Mouse (Mus musculus) embryonic facial prominence, embryonic 13.5 days (tissue): Measurements from ENCODE around the gene Nln. TPM values are rescaled to one million over a fixed set of nuclear protein-coding genes. Genes with fewer than 3 reads are reported as not detected.

Source experiments
- ATAC-seq: fragments of 200-750 bp; cut with Nextera tagmentation; 2 replicates; pipeline ENCODE4 v1.8.0; 2017; ENCODE audit warnings: low read depth; ENCODE audit not compliant: insufficient number of reproducible peaks, insufficient read depth, low FRiP score, low TSS enrichment
- H3K27ac ChIP-seq: fragments of 300-500 bp; sonication (generic); 2 replicates; pipeline ENCODE4 v1.5.1; 2015; ENCODE audit warnings: moderate library complexity, mild to moderate bottlenecking, inconsistent platforms
- H3K27me3 ChIP-seq: fragments of 300-500 bp; sonication (generic); 2 replicates; pipeline ENCODE4 v1.6.1; 2015; ENCODE audit warnings: mild to moderate bottlenecking, inconsistent platforms
- H3K36me3 ChIP-seq: fragments of 300-500 bp; sonication (generic); 2 replicates; pipeline ENCODE4 v1.6.1; 2015; ENCODE audit warnings: mild to moderate bottlenecking, inconsistent platforms
- H3K4me1 ChIP-seq: fragments of 300-500 bp; sonication (generic); 2 replicates; pipeline ENCODE4 v1.6.1; 2015; ENCODE audit warnings: inconsistent platforms
- H3K4me2 ChIP-seq: fragments of 300-500 bp; sonication (generic); 2 replicates; pipeline ENCODE4 v1.6.1; 2015; ENCODE audit warnings: moderate library complexity, mild to moderate bottlenecking, inconsistent platforms
- H3K4me3 ChIP-seq: fragments of 300-500 bp; sonication (generic); 2 replicates; pipeline ENCODE4 v1.5.1; 2015; ENCODE audit warnings: mild to moderate bottlenecking, inconsistent platforms
- H3K9ac ChIP-seq: fragments of 300-500 bp; sonication (generic); 2 replicates; pipeline ENCODE4 v1.6.1; 2015; ENCODE audit warnings: mild to moderate bottlenecking, inconsistent platforms
- H3K9me3 ChIP-seq: fragments of 300-500 bp; sonication (generic); 2 replicates; pipeline ENCODE4 v1.6.1; 2016; ENCODE audit warnings: inconsistent platforms
- WGBS: fragments of 180-500 bp; shearing (Covaris S2); methylation state at CpG from one replicate; pipeline ENCODE4 v1.1.7; 2015; ENCODE audit warnings: mixed read lengths; 5-methylcytosine and 5-hydroxymethylcytosine counted together
- polyA plus RNA-seq: library from polyadenylated mRNA; unstranded; fragments of >200 nt; fragmentation: Nextera tagmentation; extraction: Ambion mirVana; gene quantifications from 2 replicates; pipeline ENCODE4 v1.2.1, GENCODE M21; 2015

The Nln gene
- polyA plus RNA-seq, 1 experiment from 2014 or later, result 13.0 TPM

DNA sequence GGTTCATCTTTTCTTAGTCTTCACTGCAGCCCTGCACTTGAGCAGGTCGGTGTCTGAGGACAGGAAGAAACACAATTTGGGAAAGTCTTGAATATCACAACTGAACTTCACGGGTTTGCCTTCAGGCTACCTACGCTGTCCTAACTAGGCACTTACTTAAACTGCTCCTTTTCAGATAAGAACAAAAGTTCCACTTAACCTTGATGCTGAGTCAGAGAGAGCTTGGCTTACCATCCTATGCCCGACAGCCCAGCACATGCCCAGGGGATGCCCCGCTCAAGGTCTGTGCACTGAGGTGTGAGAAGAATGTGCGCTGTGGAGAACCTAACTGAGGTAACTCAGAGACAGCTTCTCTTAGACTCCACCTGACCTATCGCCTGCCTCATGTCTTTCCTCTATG is 67.9 kb downstream of the Nln start:
- Histone ChIP-seq H3K4me2 (no peak overlapping the region), H3K27ac (no peak overlapping the region), H3K9ac (no peak overlapping the region), H3K9me3 (no peaks in the 10 kb centered on the region), H3K36me3 (peaks cover 6% of the 10 kb centered on the region; the same call in 1 of the 2 replicates), H3K4me3 (no peak overlapping the region), H3K4me1 (peaks cover 37% of the 10 kb centered on the region), H3K27me3 (no peaks in the 10 kb centered on the region)
- 88% methylated on average over 7 of the region's 7 CpGs for WGBS
- ATAC-seq, result no peak

GRCm38 (mm10) chr13:104040950-104041349 is 68.5 kb downstream of the Nln start:
- Histone ChIP-seq H3K4me1 (peaks cover 42% of the 10 kb centered on the region), H3K27me3 (no peaks in the 10 kb centered on the region), H3K4me2 (no peak overlapping the region), H3K27ac (no peak overlapping the region), H3K4me3 (no peak overlapping the region), H3K36me3 (peaks cover 4% of the 10 kb centered on the region; the same call in 1 of the 2 replicates), H3K9ac (no peak overlapping the region), H3K9me3 (no peaks in the 10 kb centered on the region)
- WGBS, result 61% methylated on average over 4 of the region's 4 CpGs
- ATAC-seq, result no peak

GRCm38 (mm10) chr13:104039861-104040260 is 69.6 kb downstream of the Nln start:
- H3K9me3 ChIP-seq, result no peaks in the 10 kb centered on the region
- no peak overlapping the region for H3K4me2 ChIP-seq
- peaks cover 50% of the 10 kb centered on the region for H3K4me1 ChIP-seq
- no peak for ATAC-seq
- no peak overlapping the region for H3K9ac ChIP-seq
- no peaks in the 10 kb centered on the region for H3K36me3 ChIP-seq
- no peak overlapping the region for H3K4me3 ChIP-seq
- H3K27ac ChIP-seq, result peak overlapping the region; percentile 28; the same call in 1 of the 2 replicates
- no peaks in the 10 kb centered on the region for H3K27me3 ChIP-seq
- 75% methylated on average over 4 of the region's 4 CpGs for WGBS

DNA sequence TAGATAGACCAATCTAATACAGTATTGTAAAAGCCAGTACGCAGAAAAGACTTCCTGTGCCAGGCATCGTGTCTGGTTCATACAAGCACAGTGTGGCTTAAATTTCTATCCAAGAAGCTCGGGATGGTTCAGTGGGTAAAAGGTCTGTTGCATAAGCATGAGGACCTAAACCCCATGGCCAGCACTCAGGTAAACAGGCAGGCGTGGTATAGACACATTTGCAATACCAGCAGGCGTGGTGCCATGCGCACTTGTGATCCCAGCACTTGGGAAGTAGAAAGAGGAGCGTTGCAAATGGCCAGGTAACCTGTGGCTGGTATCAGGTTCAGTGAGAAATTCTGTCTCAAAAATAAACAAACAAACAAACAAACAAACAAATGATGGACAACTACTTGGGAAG is 70.5 kb downstream of the Nln start:
- WGBS, result 93% methylated on average over 7 of the region's 7 CpGs
- no peaks in the 10 kb centered on the region for H3K9me3 ChIP-seq
- no peak overlapping the region for H3K4me2 ChIP-seq
- H3K9ac ChIP-seq, result no peak overlapping the region
- H3K27me3 ChIP-seq, result no peaks in the 10 kb centered on the region
- ATAC-seq, result no peak
- H3K27ac ChIP-seq, result no peak overlapping the region
- H3K4me3 ChIP-seq, result no peak overlapping the region
- H3K36me3 ChIP-seq, result no peaks in the 10 kb centered on the region
- peaks cover 60% of the 10 kb centered on the region for H3K4me1 ChIP-seq

DNA sequence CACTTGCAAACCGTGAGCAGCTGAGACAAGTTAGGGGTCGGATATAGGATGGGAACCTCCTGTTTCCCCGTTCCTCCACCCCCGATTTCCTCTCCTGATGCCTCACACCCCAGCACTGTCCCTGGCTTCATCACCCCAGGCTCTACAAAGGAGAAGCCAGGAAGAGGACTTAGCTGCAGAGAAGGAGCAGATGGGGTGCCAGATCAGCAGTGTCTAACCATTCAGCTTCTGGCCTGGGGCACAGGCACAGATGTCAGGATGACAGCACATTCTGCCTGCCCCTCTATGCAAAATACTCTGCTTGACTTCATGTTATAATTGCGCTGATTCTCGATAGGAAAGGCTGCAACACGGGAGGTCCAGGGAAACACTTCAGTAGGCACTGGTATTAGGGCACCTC is 71.1 kb downstream of the Nln start:
- no peaks in the 10 kb centered on the region for H3K9me3 ChIP-seq
- H3K4me3 ChIP-seq, result no peak overlapping the region
- peaks cover 61% of the 10 kb centered on the region for H3K4me1 ChIP-seq
- H3K36me3 ChIP-seq, result no peaks in the 10 kb centered on the region
- 53% methylated on average over 7 of the region's 7 CpGs for WGBS
- H3K27ac ChIP-seq, result peak overlapping the region; percentile 74
- H3K4me2 ChIP-seq, result no peak overlapping the region
- ATAC-seq, result no peak
- H3K27me3 ChIP-seq, result no peaks in the 10 kb centered on the region
- no peak overlapping the region for H3K9ac ChIP-seq

- peak overlapping the region; percentile 74 for H3K27ac ChIP-seq
- WGBS, result 28% methylated on average over 9 of the region's 9 CpGs
- peak; percentile 57; the same call in 1 of the 2 replicates for ATAC-seq
These were observed 71.7 kb downstream of the Nln start for GRCm38 (mm10) chr13:104037531-104038290.

GRCm38 (mm10) chr13:104036494-104037290 is 72.7 kb downstream of the Nln start:
- no peaks in the 10 kb centered on the region for H3K9me3 ChIP-seq
- H3K27me3 ChIP-seq, result no peaks in the 10 kb centered on the region
- no peak overlapping the region for H3K4me3 ChIP-seq
- H3K27ac ChIP-seq, result peak overlapping the region; percentile 74
- H3K4me2 ChIP-seq, result no peak overlapping the region
- H3K36me3 ChIP-seq, result no peaks in the 10 kb centered on the region
- 71% methylated on average over 23 of the region's 23 CpGs for WGBS
- H3K4me1 ChIP-seq, result peaks cover 77% of the 10 kb centered on the region
- ATAC-seq, result no peak
- H3K9ac ChIP-seq, result no peak overlapping the region

More at GRCm38 (mm10) chr13:104037531-104038290, 71.7 kb downstream of the Nln start:
- H3K4me2 ChIP-seq, result 0 out of 2 replicates have a peak overlapping the region, but pooled peaks have one; percentile 7
- no peak overlapping the region for H3K4me3 ChIP-seq
- peaks cover 67% of the 10 kb centered on the region for H3K4me1 ChIP-seq
- H3K9me3 ChIP-seq, result no peaks in the 10 kb centered on the region
- no peaks in the 10 kb centered on the region for H3K27me3 ChIP-seq
- no peak overlapping the region for H3K9ac ChIP-seq
- H3K36me3 ChIP-seq, result no peaks in the 10 kb centered on the region

- Histone ChIP-seq H3K27me3 (no peaks in the 10 kb centered on the region), H3K9me3 (no peaks in the 10 kb centered on the region), H3K4me1 (peaks cover 79% of the 10 kb centered on the region), H3K27ac (peak overlapping the region; percentile 40; the same call in 1 of the 2 replicates), H3K36me3 (no peaks in the 10 kb centered on the region), H3K4me3 (no peak overlapping the region), H3K4me2 (no peak overlapping the region), H3K9ac (no peak overlapping the region)
- ATAC-seq, result no peak
- WGBS, result 73% methylated on average over 2 of the region's 2 CpGs
These were observed 73.8 kb downstream of the Nln start for GRCm38 (mm10) chr13:104035651-104036050.

GRCm38 (mm10) chr13:104034854-104035253 is 74.6 kb downstream of the Nln start:
- Histone ChIP-seq H3K27me3 (no peaks in the 10 kb centered on the region), H3K9ac (no peak overlapping the region), H3K4me3 (no peak overlapping the region), H3K4me2 (peak overlapping the region; percentile 22; the same call in 1 of the 2 replicates), H3K4me1 (peaks cover 75% of the 10 kb centered on the region), H3K27ac (peak overlapping the region; percentile 57), H3K9me3 (no peaks in the 10 kb centered on the region), H3K36me3 (no peaks in the 10 kb centered on the region)
- 10% methylated on average over 6 of the region's 6 CpGs for WGBS
- peak; percentile 71 for ATAC-seq

DNA sequence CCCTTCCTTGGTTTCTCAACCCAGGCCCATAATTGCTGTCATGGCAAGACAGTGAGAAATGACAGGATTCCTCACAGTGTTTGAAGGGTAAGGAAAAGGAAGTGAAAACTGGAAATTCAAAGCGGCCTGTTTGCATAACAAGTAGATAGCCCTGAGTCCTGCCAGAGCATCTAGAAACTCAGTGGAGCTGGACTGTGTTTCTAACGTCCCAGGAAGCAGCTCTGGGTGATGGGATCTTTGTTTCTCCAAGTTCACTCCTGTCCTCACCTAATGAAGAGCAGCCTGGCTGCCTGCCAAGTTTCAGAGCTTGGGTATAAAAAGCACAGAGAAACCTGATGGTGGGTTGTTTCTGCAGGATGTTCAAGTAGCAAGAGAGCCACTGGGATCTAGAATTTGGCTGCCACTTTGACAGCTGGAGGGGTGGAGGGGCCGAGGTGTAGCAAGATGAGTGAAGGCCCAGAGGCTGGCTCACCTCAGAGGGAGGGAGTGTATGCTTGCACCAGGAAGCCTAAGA is 76.7 kb downstream of the Nln start:
- ATAC-seq, result no peak
- Histone ChIP-seq H3K27ac (peak overlapping the region; percentile 48), H3K4me3 (no peak overlapping the region), H3K4me2 (no peak overlapping the region), H3K27me3 (no peaks in the 10 kb centered on the region), H3K9me3 (no peaks in the 10 kb centered on the region), H3K4me1 (peaks cover 61% of the 10 kb centered on the region), H3K9ac (no peak overlapping the region), H3K36me3 (no peaks in the 10 kb centered on the region)
- 37% methylated on average over 3 of the region's 3 CpGs for WGBS

DNA sequence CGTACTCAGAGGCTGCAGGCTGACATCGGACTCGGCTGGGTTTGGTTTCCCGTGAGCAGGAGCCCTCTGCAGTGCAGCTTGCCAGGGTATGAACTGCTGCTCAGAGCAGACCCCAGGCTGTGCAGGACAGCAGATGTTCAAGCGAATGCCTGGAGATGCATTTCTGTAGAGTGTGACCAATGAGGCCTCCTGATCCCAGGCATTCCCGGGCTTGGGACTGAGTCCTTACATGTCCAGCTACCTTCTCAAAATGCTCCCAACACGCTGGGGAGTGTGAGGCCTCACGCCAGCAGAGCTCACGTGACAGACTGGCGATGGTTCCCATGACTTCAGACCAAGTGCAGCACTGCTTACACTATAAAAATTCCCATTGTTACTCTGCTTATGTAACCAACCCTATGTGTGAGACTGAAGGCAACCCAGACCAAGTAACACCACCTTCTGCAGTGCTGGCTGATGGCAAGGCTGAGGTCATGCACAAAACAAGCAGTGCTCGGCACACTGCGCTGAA is 77.5 kb downstream of the Nln start:
- no peak overlapping the region for H3K4me3 ChIP-seq
- H3K9me3 ChIP-seq, result no peaks in the 10 kb centered on the region
- no peak for ATAC-seq
- WGBS, result 60% methylated on average over 12 of the region's 12 CpGs
- H3K27me3 ChIP-seq, result no peaks in the 10 kb centered on the region
- no peaks in the 10 kb centered on the region for H3K36me3 ChIP-seq
- peak overlapping the region; percentile 48 for H3K27ac ChIP-seq
- H3K9ac ChIP-seq, result no peak overlapping the region
- no peak overlapping the region for H3K4me2 ChIP-seq
- H3K4me1 ChIP-seq, result peaks cover 62% of the 10 kb centered on the region
